Mouse (Mus musculus) spleen, adult 18-20 months (tissue): ENCODE measurements around the gene Cenps.
"Not testable (repeated sequence)": the region's sequence is repeated elsewhere in the genome, so short reads cannot be mapped to it uniquely, and the experiment has no call there.

ENCODE experiments used
- DNase-seq, 2 experiments: peaks; one replicate each; pipeline ENCODE4 v3.0.0; 2022; ENCODE audit warnings: mixed read lengths in 2 of 2

Cenps gene

DNA sequence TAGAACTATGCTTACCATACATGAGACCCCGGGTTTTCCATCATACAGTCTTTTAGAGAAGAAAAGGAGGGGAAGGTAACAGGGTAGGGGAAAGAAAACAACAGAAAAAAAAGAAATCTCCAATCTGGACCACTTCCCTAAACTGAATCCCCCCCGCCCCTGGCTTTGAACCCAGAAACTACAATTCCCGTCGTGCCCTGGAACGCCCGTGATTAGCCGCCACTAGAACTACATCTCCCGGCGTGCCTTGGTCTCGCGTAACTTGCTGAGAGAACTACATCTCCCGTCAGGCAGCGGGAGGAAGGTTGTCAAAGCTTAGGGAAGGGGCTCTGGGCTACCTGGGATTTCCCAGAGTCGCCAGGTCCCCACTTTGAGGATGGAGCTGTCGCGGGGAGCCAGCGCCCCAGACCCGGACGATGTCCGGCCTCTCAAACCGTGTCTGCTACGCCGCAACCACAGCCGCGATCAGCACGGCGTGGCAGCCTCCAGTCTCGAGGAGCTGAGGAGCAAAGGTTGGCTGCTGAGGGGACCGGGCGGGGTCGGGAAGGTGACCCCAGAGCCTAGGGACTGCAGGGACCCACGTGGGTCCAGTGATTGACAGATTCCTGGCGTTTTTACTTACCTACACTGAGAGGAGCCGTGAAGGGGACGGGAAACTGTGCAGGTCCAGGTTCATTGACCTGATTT, 33.4 kb downstream of the Cenps start, which contains the start of gene Dffa:
Gene Dffa (plus strand): TSS at position 272 of the 687 bp plus-strand sequence.
- DNase-seq, result peak; percentile 82 to 92

DNA sequence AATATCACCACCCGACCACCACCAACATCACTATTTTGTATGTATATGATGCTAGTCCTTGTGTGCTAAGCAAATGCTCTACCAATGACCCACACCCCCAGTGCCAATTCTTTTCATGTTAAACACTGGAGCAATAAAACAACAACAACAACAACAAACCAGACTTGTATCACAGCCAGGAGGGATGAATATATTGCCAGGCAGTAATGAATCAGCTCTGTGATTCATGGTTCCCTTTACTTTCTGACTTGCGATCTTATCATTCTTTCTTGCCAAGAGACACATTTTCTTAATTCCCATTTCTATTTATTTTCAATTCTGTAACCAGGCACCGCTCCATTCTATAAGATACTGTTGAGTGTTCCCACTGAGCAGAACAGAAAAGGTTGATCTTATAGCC, 36.0 kb downstream of the Cenps start:
- no peak for DNase-seq

DNA sequence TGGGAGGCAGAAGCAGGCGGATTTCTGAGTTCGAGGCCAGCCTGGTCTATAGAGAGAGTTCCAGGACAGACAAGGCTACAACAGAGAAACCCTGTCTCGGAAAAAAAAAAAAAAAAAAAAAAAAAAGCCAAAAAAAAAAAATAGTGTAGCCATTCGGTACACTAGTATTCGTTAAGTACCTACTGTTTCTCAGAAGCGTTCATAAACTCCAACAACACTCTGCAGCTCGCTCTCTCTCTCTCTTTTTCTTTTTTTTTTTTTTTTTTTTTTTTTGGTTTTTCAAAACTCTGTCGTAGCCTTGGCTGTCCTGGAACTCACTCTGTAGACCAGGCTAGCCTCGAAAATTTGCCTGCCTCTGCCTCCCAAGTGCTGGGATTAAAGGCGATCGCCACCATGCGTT, 37.0 kb downstream of the Cenps start:
- DNase-seq, result not testable (repeated sequence)

DNA sequence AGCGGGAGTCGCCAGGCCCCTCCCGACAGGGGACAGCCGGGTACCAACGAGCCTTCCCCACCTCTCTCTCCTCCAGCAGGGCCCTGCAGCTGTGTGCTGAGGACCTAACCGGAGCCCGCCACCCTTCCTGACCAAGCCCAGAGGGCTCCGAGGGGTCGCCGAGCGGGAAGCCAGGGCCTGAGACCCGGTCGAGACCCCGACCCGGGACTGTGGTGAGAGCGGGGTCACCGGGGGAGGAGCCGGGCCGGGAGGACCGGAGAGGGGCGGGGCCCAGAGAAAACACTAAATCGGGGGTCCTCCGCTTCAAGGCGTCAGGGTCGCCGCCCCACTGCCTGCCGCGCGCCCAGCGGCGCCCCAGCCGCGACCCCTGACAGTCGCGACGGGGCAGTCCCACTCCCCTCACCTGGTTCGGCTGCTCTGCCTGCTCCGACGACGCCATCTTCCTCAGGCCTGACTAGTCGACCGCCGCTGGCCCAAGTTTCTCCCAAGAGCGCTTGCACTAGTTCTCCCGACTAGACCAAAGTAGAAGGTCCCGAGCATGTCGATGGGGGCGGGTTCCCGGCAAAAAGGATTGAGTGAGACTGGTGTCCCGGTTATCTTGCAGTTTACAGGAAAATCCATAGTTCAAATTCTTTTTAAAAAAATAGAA, 37.9 kb downstream of the Cenps start, which contains the start of gene Pex14:
Gene Pex14 (minus strand): TSS at position 508 of the 649 bp plus-strand sequence.
- DNase-seq, result peak; percentile 74 to 86

DNA sequence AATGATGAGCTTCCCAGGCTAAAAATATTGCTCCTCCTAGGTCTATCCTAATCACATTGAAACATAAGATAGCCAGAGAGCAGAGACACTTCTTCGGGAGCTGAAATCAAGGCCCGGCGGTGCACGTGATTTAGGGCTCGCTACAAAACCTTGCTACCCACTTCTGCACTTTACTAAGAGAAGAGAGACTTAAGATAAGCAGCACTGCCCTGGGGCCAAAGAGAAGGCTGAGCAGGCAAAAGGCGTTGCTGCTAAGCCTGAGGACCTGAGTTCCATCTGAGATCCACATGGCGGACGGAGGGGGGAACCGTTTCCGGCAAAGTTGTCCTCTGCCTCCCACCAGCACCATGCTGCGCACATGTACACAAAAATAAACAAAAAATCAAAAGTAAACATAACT, 38.9 kb downstream of the Cenps start:
- no peak for DNase-seq

DNA sequence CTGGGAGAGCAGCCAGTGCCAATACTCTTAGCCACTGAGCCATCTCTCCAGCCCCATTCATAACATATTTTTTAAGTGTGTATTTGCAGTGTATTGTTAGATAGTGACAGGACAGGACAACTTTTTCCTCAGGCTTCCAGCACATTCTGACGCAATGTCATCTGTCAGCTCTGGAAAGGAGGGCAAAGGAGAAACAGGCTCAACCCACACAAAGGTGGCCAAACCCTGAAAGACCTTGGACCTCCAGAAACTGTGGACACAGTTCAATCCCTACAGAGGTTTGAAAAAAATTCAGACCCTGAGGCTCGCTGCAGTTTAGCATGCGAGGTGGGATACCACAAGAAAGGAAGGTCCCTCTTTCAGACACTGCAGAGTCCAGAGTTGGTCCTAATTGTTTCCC, 39.5 kb downstream of the Cenps start:
- DNase-seq, result no peak

DNA sequence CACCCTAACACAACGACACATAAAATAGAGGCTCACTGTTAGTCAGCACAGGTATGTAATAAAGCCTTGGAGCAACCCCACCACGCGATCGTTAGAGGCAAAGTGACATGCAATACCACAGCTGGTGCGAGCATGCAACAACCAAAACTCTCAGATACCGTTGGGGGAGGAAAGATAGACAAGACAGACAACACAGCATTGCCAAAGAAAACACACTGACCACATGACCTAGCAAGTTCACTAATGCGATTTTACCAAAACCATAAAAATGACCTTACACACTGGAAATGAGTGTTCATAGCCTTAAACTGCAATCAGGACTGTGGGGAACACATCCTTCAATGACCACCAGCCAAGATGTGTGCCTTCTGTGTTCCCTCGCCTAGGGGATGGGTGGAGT, 46.1 kb downstream of the Cenps start:
- DNase-seq, result no peak

DNA sequence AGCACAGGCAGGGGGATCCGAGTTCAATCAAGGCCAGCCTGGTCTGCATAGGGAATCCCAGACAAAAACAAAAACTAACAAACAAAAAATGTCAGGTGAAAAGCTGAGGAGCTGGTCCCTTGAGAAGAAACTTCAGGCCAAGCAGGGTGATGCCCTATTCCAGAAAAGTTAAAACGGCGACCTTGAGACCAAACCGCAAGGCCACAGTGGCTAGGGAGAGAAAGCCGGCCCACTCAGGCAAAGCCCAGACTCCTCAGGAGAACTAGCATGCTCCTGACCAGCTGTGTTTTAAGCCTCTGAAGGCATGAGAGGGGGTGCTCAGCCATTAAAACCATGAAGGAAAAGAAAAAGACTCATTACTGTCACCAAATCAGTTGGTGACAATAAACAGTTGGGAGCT, 52.0 kb downstream of the Cenps start:
- DNase-seq, result no peak

DNA sequence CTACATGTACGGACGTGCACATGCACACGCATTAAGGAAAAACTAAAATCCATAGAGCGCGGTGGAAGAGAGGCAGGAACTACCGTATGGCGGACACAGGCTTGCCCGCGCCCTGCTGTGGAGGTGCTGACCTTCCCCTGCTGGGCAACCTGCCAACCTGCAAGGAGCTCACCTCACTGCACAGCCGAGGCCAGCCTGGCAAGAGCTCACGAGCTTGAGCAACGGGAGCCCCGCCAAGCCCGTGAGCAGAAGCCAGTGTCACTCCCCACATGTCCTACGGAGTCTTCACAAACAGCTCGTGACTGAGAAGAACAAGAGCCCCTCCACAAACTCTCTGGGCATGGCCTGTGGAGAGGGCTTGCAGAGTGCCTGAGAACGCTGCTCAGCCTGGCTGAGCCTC, 55.9 kb downstream of the Cenps start:
- DNase-seq, result no peak

DNA sequence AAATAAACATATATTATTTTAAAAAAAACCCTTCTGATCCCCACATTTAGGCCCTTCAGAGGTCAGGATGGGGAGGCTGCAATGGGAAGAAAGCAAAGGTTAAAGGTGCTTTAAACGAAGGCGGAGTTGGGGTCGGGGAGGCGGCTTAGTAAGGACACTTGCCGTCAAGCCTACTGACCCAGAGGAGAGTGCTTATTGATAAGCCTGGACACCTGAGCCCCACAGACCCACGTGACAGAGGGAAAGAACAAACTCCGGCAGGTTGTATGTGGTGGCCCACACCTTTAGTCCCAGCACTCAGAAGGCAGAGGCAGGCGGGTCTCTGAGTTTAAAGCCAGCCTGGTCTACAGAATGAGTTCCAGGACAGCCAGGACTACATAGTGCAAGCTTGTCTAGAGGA, 57.3 kb downstream of the Cenps start:
- DNase-seq, result no peak

DNA sequence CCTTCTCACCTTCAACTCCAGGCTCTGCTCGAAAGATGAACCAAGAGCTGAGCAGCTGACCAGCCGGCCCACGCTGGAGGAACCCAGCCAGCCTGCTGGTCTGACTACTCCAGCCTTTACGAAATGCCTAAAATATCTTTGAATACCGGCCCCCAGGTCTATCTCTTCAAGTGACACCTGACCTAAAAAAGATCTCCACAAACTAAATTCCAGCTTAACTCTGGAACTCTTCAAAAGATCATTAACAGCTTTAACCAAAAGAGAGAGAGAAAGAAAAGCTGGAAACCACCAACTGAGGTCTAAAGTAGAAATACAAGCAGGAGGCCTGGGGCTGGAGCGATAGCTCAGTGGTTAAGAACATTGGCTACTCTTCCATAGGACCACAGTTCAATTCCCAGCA, 57.8 kb downstream of the Cenps start:
- DNase-seq, result no peak

DNA sequence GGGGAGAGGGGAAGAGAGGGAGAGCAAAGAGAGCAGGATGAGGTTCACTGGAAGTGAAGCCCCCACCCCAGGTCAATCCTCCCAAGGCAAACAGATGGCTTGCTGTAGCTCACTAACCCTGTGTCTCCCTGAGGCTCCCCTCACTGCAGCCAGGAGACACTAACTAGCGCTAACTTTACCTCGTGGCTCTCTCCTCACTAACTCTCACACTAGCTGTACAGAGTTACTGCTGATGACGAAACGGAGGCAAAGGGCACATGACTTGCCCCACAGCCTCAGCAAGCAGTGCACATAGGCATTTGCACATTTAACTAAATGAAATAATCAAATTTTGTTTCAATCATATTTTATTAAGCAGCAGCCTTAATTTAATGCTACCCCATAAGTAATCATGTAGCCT, 59.2 kb downstream of the Cenps start:
- no peak for DNase-seq
